Mouse (Mus musculus): ENCODE measurements around the gene Ctsa.

- TF ChIP-seq CTCF (IDR thresholded peaks at IDR 0.05; ENCODE audit: insufficient read depth, low read length) (no peak), POLR2A (IDR thresholded peaks at IDR 0.05; ENCODE audit: borderline replicate concordance, extremely low read depth, low read depth, low read length) (no peak)
Observed at GRCm38 (mm10) chr2:164805332-164805718, 27.3 kb upstream of the Ctsa start.

Measured in lung, adult 2 months (tissue).